Mouse (Mus musculus) cortical plate, adult 2 months (tissue): ENCODE results near the gene Ucp3. TPM values are rescaled to one million over a fixed set of nuclear protein-coding genes. Genes with fewer than 3 reads are reported as not detected.
A peak's percentile ranks its signal among the peaks of the same experiment; 100 is the strongest.

Experiments
- H3K27ac ChIP-seq: fragments of 200-500 bp; 2 replicates; pipeline ENCODE4 v1.5.1; 2012; ENCODE audit warnings: low read length, control low read depth, inconsistent platforms; ENCODE audit not compliant: insufficient read depth
- H3K4me1 ChIP-seq: fragments of 200-500 bp; 2 replicates; pipeline ENCODE4 v1.6.1; 2011; ENCODE audit warnings: low read length; ENCODE audit not compliant: control insufficient read depth, insufficient read depth
- H3K4me3 ChIP-seq: fragments of 200-500 bp; 2 replicates; pipeline ENCODE4 v1.5.1; 2011; ENCODE audit warnings: mild to moderate bottlenecking, low read length, control low read depth; ENCODE audit not compliant: insufficient read depth
- CTCF ChIP-seq: fragments of 200-500 bp; IDR thresholded peaks from 2 replicates; pipeline ENCODE4 v1.5.1; 2011; ENCODE audit warnings: mild to moderate bottlenecking, control low read depth, low read length; ENCODE audit not compliant: insufficient read depth; ENCODE audit errors: extremely low read depth
- POLR2A ChIP-seq: fragments of 200-500 bp; IDR thresholded peaks from 2 replicates; pipeline ENCODE4 v1.6.1; 2011; ENCODE audit warnings: mild to moderate bottlenecking, low read length, control low read depth; ENCODE audit not compliant: insufficient read depth; ENCODE audit errors: extremely low read depth
- polyA plus RNA-seq: library from polyadenylated mRNA; depleted of rRNA; stranded (reverse); fragments of >200 nt; gene quantifications from 2 replicates; pipeline ENCODE4 v1.2.3, GENCODE M21; 2012

The Ucp3 gene
- polyA plus RNA-seq, 1 experiment = 4.6 TPM

GRCm38 (mm10) chr7:100488474-100489048 is 15.8 kb downstream of the Ucp3 start:
- Histone ChIP-seq H3K4me3 (no peak overlapping the region), H3K4me1 (0 out of 2 replicates have a peak, but pooled peaks cover 1% of the 10 kb centered on the region), H3K27ac (no peak overlapping the region)
- no peak for TF ChIP-seq POLR2A
- no peak for TF ChIP-seq CTCF

GRCm38 (mm10) chr7:100492391-100493116 is 19.8 kb downstream of the Ucp3 start:
- no peak overlapping the region for H3K27ac ChIP-seq
- TF ChIP-seq CTCF = no peak
- TF ChIP-seq POLR2A = no peak
- no peaks in the 10 kb centered on the region; the same call in 1 of the 2 replicates for H3K4me1 ChIP-seq
- H3K4me3 ChIP-seq = peak overlapping the region; percentile 28; the same call in 1 of the 2 replicates

GRCm38 (mm10) chr7:100493117-100493483 is 20.3 kb downstream of the Ucp3 start, which contains the start of gene Ucp2:
Gene Ucp2 (plus strand): TSS chr7:100493337.
- TF ChIP-seq POLR2A (peak; percentile 69), CTCF (no peak)
- Histone ChIP-seq H3K27ac (0 out of 2 replicates have a peak within 1 kb of the TSS, but pooled peaks have one; percentile 17), H3K4me1 (no peaks in the 10 kb centered on the region; the same call in 1 of the 2 replicates), H3K4me3 (peak within 1 kb of the TSS; percentile 28)

GRCm38 (mm10) chr7:100493484-100494414 is 21.0 kb downstream of the Ucp3 start:
- TF ChIP-seq CTCF = no peak
- TF ChIP-seq POLR2A = no peak
- peak overlapping the region; percentile 28 for H3K4me3 ChIP-seq
- H3K27ac ChIP-seq = 0 out of 2 replicates have a peak overlapping the region, but pooled peaks have one; percentile 17
- no peaks in the 10 kb centered on the region; the same call in 1 of the 2 replicates for H3K4me1 ChIP-seq

- Histone ChIP-seq H3K4me3 (peak overlapping the region; percentile 28), H3K27ac (no peak overlapping the region), H3K4me1 (no peaks in the 10 kb centered on the region; the same call in 1 of the 2 replicates)
- no peak for TF ChIP-seq CTCF
- no peak for TF ChIP-seq POLR2A
Observed at GRCm38 (mm10) chr7:100494415-100494831, 21.6 kb downstream of the Ucp3 start.

- TF ChIP-seq CTCF (no peak), POLR2A (no peak)
- Histone ChIP-seq H3K4me3 (peak overlapping the region; percentile 6), H3K27ac (peak overlapping the region; percentile 38), H3K4me1 (no peaks in the 10 kb centered on the region; the same call in 1 of the 2 replicates)
Observed at GRCm38 (mm10) chr7:100495042-100495441, 22.3 kb downstream of the Ucp3 start.

GRCm38 (mm10) chr7:100495581-100496251 is 22.9 kb downstream of the Ucp3 start:
- Histone ChIP-seq H3K4me3 (peak overlapping the region; percentile 6), H3K27ac (peak overlapping the region; percentile 38), H3K4me1 (no peaks in the 10 kb centered on the region; the same call in 1 of the 2 replicates)
- no peak for TF ChIP-seq POLR2A
- TF ChIP-seq CTCF = no peak

- Histone ChIP-seq H3K4me1 (no peaks in the 10 kb centered on the region; the same call in 1 of the 2 replicates), H3K4me3 (no peak overlapping the region), H3K27ac (no peak overlapping the region)
- TF ChIP-seq CTCF = no peak
- no peak for TF ChIP-seq POLR2A
Observed at GRCm38 (mm10) chr7:100496371-100496770, 23.6 kb downstream of the Ucp3 start.
